Mouse (Mus musculus) spleen, adult 2 months (tissue): ENCODE measurements around the gene Zfp617.

Source experiments
- CTCF ChIP-seq: fragments of 200-500 bp; IDR thresholded peaks from 2 replicates; pipeline ENCODE4 v1.5.1; 2011; ENCODE audit warnings: mild to moderate bottlenecking, inconsistent platforms; ENCODE audit not compliant: insufficient read depth, insufficient read length, insufficient replicate concordance; ENCODE audit errors: extremely low read depth
- POLR2A ChIP-seq: fragments of 200-500 bp; IDR thresholded peaks from 2 replicates; pipeline ENCODE4 v1.6.1; 2011; ENCODE audit warnings: low read depth, low read length, inconsistent platforms

- TF ChIP-seq CTCF (no peak), POLR2A (no peak)
These were observed 60.2 kb downstream of the Zfp617 start for GRCm38 (mm10) chr8:71968636-71969035.
